Mouse (Mus musculus) megakaryocyte progenitor cell, adult 5-6 weeks (primary cell): ENCODE measurements around the gene Arl9. TPM values are rescaled to one million over a fixed set of nuclear protein-coding genes. Genes with fewer than 3 reads are reported as not detected.
"Not testable (repeated sequence)": the region's sequence is repeated elsewhere in the genome, so short reads cannot be mapped to it uniquely, and the experiment has no call there.

Source experiments
- ATAC-seq: replicated peaks from 2 replicates; pipeline ENCODE4 v1.8.0; 2016; ENCODE audit warnings: mild to moderate bottlenecking, moderate TSS enrichment, inconsistent platforms; ENCODE audit not compliant: poor library complexity
- total RNA-seq, 2 experiments: library from RNA; stranded (forward) in 1 of 2; stranded (reverse) in 1 of 2; fragments of 157-497, 149-512 nt in 1 of 2; fragments of 200-1000 nt in 1 of 2; gene quantifications; 2 replicates each; pipeline versions ENCODE4 v1.2.3 to v1.2.4; 2015 to 2017

Gene Arl9
- total RNA-seq, 2 experiments from 2014 or later, result 1.3 TPM; not detected in 1

GRCm38 (mm10) chr5:77015544-77016482 is 12.0 kb downstream of the Arl9 start, which contains the start of gene Thegl:
TSS of gene Thegl (plus strand) at chr5:77016023.
- ATAC-seq, result peak; percentile 94

- peak; percentile 67 for ATAC-seq
Observed at GRCm38 (mm10) chr5:77028034-77028433, 24.2 kb downstream of the Arl9 start.

GRCm38 (mm10) chr5:77029735-77030134 is 25.9 kb downstream of the Arl9 start:
- peak; percentile 90 for ATAC-seq

- ATAC-seq, result not testable (repeated sequence)
Observed at GRCm38 (mm10) chr5:77035101-77035500, 31.2 kb downstream of the Arl9 start.

GRCm38 (mm10) chr5:77038451-77038850 is 34.6 kb downstream of the Arl9 start:
- peak; percentile 76 for ATAC-seq

- ATAC-seq, result no peak
Observed at GRCm38 (mm10) chr5:77039391-77039790, 35.5 kb downstream of the Arl9 start.

- peak; percentile 69 for ATAC-seq
Observed at GRCm38 (mm10) chr5:77044362-77044761, 40.5 kb downstream of the Arl9 start.

- no peak for ATAC-seq
Observed at GRCm38 (mm10) chr5:77052616-77053015, 48.8 kb downstream of the Arl9 start.

GRCm38 (mm10) chr5:77056881-77057440 is 53.1 kb downstream of the Arl9 start:
- no peak for ATAC-seq

Other genes with a start within 250 kb of the Arl9 start
- 17.9 and 20.1 TPM in 2 replicates for gene Aasdh, start 98.5 kb upstream of the Arl9 start, total RNA-seq (2015)
- 27.3 and 35.1 TPM in 2 replicates for gene Aasdh, start 98.5 kb upstream of the Arl9 start, total RNA-seq (2017)
- gene Paics, start 52.7 kb upstream of the Arl9 start, total RNA-seq (2015), result 393 and 397 TPM in 2 replicates
- gene Paics, start 52.7 kb upstream of the Arl9 start, total RNA-seq (2017), result 381 and 407 TPM in 2 replicates
- gene Ppat, start 52.5 kb upstream of the Arl9 start, total RNA-seq (2015), result 47.7 and 62.1 TPM in 2 replicates
- 71.2 and 80.3 TPM in 2 replicates for gene Ppat, start 52.5 kb upstream of the Arl9 start, total RNA-seq (2017)
- 143 and 160 TPM in 2 replicates for gene Srp72, start 29.4 kb upstream of the Arl9 start, total RNA-seq (2015)
- gene Srp72, start 29.4 kb upstream of the Arl9 start, total RNA-seq (2017), result 142 and 151 TPM in 2 replicates
- gene Thegl, start 12.0 kb downstream of the Arl9 start, total RNA-seq (2015), result not detected in 2 replicates
- gene Thegl, start 12.0 kb downstream of the Arl9 start, total RNA-seq (2017), result not detected in 2 replicates
- gene Hopx, start 111.1 kb downstream of the Arl9 start, total RNA-seq (2015), result 5.5 TPM in 2 replicates
- gene Hopx, start 111.1 kb downstream of the Arl9 start, total RNA-seq (2017), result 1.5 and 3.2 TPM in 2 replicates
- 0.76 TPM in 1 of 2 replicates, not detected in the other for gene Spink2, start 207.4 kb downstream of the Arl9 start, total RNA-seq (2015)
- gene Spink2, start 207.4 kb downstream of the Arl9 start, total RNA-seq (2017), result 0.79 TPM in 1 of 2 replicates, not detected in the other